Mouse (Mus musculus) MEL (cell line): ENCODE data around the gene Resp18. TPM values are rescaled to one million over a fixed set of nuclear protein-coding genes. Genes with fewer than 3 reads are reported as not detected.
A peak's percentile ranks its signal among the peaks of the same experiment; 100 is the strongest.

Experiments used
- DNase-seq: peaks from one replicate; pipeline ENCODE4 v3.0.0; 2011; ENCODE audit warnings: low read depth, low spot score
- H3K27ac ChIP-seq: 2 replicates; pipeline ENCODE4 v1.5.1; 2012; ENCODE audit warnings: low read depth, mild to moderate bottlenecking, control low read depth, low read length, moderate library complexity; ENCODE audit not compliant: control insufficient read depth
- H3K27me3 ChIP-seq, 2 experiments: fragments of 150-350 bp in 1 of 2; sonication (generic) in 1 of 2; 2 replicates each; pipeline ENCODE4 v1.6.1; 2012; ENCODE audit warnings: low read length in 2 of 2, mild to moderate bottlenecking in 2 of 2, improper control_type of control experiment in 1 of 2, moderate library complexity in 1 of 2; ENCODE audit not compliant: insufficient read depth in 2 of 2, control insufficient read depth in 1 of 2
- H3K36me3 ChIP-seq, 2 experiments: 2 replicates each; pipeline ENCODE4 v1.6.1; 2012 to 2014; ENCODE audit warnings: low read length in 2 of 2, improper control_type of control experiment in 1 of 2, inconsistent platforms in 1 of 2, mild to moderate bottlenecking in 1 of 2; ENCODE audit not compliant: insufficient read depth in 2 of 2, control insufficient read depth in 1 of 2
- H3K4me1 ChIP-seq, 2 experiments: fragments of 150-350 bp in 1 of 2; sonication (generic) in 1 of 2; 2 replicates each; pipeline ENCODE4 v1.6.1; 2012; ENCODE audit warnings: low read length in 2 of 2, improper control_type of control experiment in 1 of 2, mild to moderate bottlenecking in 1 of 2; ENCODE audit not compliant: insufficient read depth in 2 of 2, control insufficient read depth in 1 of 2
- H3K4me3 ChIP-seq, 2 experiments: fragments of 150-350 bp in 1 of 2; sonication (generic) in 1 of 2; 2 replicates each; pipeline ENCODE4 v1.5.1; 2012; ENCODE audit warnings: low read depth in 2 of 2, low read length in 2 of 2, mild to moderate bottlenecking in 2 of 2, moderate library complexity in 2 of 2, control low read depth in 1 of 2, improper control_type of control experiment in 1 of 2; ENCODE audit not compliant: control insufficient read depth in 1 of 2, insufficient read depth in 1 of 2
- H3K79me2 ChIP-seq: 2 replicates; pipeline ENCODE4 v1.6.1; 2012; ENCODE audit warnings: mild to moderate bottlenecking, low read length, moderate library complexity; ENCODE audit not compliant: control insufficient read depth, poor library complexity, insufficient read depth
- H3K9ac ChIP-seq: 2 replicates; pipeline ENCODE4 v1.6.1; 2012; ENCODE audit warnings: low read depth, mild to moderate bottlenecking, control low read depth, low read length, moderate library complexity; ENCODE audit not compliant: control insufficient read depth, poor library complexity, severe bottlenecking
- H3K9me3 ChIP-seq: fragments of 150-350 bp; sonication (generic); replicated peaks from 2 replicates; pipeline ENCODE4 v1.6.1; 2012; ENCODE audit warnings: mild to moderate bottlenecking, low read length, improper control_type of control experiment, moderate library complexity; ENCODE audit not compliant: insufficient read depth
- BHLHE40 ChIP-seq: IDR thresholded peaks from 2 replicates; pipeline ENCODE4 v1.6.1; 2012; ENCODE audit warnings: low read depth, mild to moderate bottlenecking, inconsistent platforms, low read length, improper control_type of control experiment, borderline replicate concordance
- CHD1 ChIP-seq: IDR thresholded peaks from 2 replicates; pipeline ENCODE4 v1.6.1; 2012; ENCODE audit warnings: low read depth, mild to moderate bottlenecking, inconsistent platforms, low read length, improper control_type of control experiment
- CHD2 ChIP-seq: IDR thresholded peaks from 2 replicates; pipeline ENCODE4 v1.6.1; 2011; ENCODE audit warnings: low read length, improper control_type of control experiment
- CTCF ChIP-seq, 3 experiments: IDR thresholded peaks in 2 of 3; conservative IDR thresholded peaks in 1 of 3; 2 replicates each; pipeline ENCODE4 v1.5.1; 2011 to 2012; ENCODE audit warnings: low read length in 3 of 3, low read depth in 2 of 3, mild to moderate bottlenecking in 2 of 3, improper control_type of control experiment in 1 of 3, inconsistent platforms in 1 of 3, mixed read lengths in 1 of 3, moderate library complexity in 1 of 3; ENCODE audit not compliant: control insufficient read depth in 1 of 3, insufficient read depth in 1 of 3, poor library complexity in 1 of 3, severe bottlenecking in 1 of 3
- E2F4 ChIP-seq: IDR thresholded peaks from 2 replicates; pipeline ENCODE4 v1.6.1; 2011; ENCODE audit warnings: low read depth, low read length, improper control_type of control experiment, borderline replicate concordance
- ELF1 ChIP-seq: IDR thresholded peaks from 2 replicates; pipeline ENCODE4 v1.6.1; 2014; ENCODE audit warnings: low read depth, mild to moderate bottlenecking, inconsistent platforms, low read length, improper control_type of control experiment, moderate library complexity
- EP300 ChIP-seq, 2 experiments: IDR thresholded peaks; 2 replicates each; pipeline ENCODE4 v1.6.1; 2011; ENCODE audit warnings: improper control_type of control experiment in 2 of 2, low read length in 2 of 2, low read depth in 1 of 2, mild to moderate bottlenecking in 1 of 2
- ETS1 ChIP-seq: IDR thresholded peaks from 2 replicates; pipeline ENCODE4 v1.6.1; 2012; ENCODE audit warnings: low read depth, mild to moderate bottlenecking, inconsistent platforms, low read length, improper control_type of control experiment, moderate library complexity
- GATA1 ChIP-seq: IDR thresholded peaks from 2 replicates; pipeline ENCODE4 v1.6.1; 2011; ENCODE audit warnings: low read depth, low read length, improper control_type of control experiment
- JUND ChIP-seq: IDR thresholded peaks from 2 replicates; pipeline ENCODE4 v1.6.1; 2011; ENCODE audit warnings: low read depth, mild to moderate bottlenecking, improper control_type of control experiment, low read length
- KAT2A ChIP-seq: conservative IDR thresholded peaks from 2 replicates; pipeline ENCODE4 v1.6.1; 2012; ENCODE audit warnings: low read depth, low read length, improper control_type of control experiment, inconsistent platforms
- MAX ChIP-seq: IDR thresholded peaks from 2 replicates; pipeline ENCODE4 v1.6.1; 2011; ENCODE audit warnings: low read length, improper control_type of control experiment
- MAZ ChIP-seq: IDR thresholded peaks from 2 replicates; pipeline ENCODE4 v1.6.1; 2012; ENCODE audit warnings: low read depth, mild to moderate bottlenecking, inconsistent platforms, low read length, improper control_type of control experiment
- MEF2A ChIP-seq: IDR thresholded peaks from 2 replicates; pipeline ENCODE4 v1.6.1; 2014; ENCODE audit warnings: low read depth, mild to moderate bottlenecking, inconsistent platforms, low read length, improper control_type of control experiment; ENCODE audit not compliant: poor library complexity, insufficient replicate concordance, severe bottlenecking; ENCODE audit errors: extremely low read depth
- MXI1 ChIP-seq: IDR thresholded peaks from 2 replicates; pipeline ENCODE4 v1.6.1; 2011; ENCODE audit warnings: mild to moderate bottlenecking, low read depth, low read length, improper control_type of control experiment
- MYB ChIP-seq: IDR thresholded peaks from 2 replicates; pipeline ENCODE4 v1.6.1; 2011; ENCODE audit warnings: mild to moderate bottlenecking, low read depth, low read length, improper control_type of control experiment
- NELFE ChIP-seq: IDR thresholded peaks from 2 replicates; pipeline ENCODE4 v1.6.1; 2011; ENCODE audit warnings: low read depth, low read length, improper control_type of control experiment
- POLR2A ChIP-seq, 2 experiments: IDR thresholded peaks; 2 replicates each; pipeline ENCODE4 v1.6.1; 2011 to 2012; ENCODE audit warnings: low read length in 2 of 2, mild to moderate bottlenecking in 2 of 2, control low read depth in 1 of 2, improper control_type of control experiment in 1 of 2, low read depth in 1 of 2, moderate library complexity in 1 of 2; ENCODE audit not compliant: control insufficient read depth in 1 of 2, insufficient read depth in 1 of 2, poor library complexity in 1 of 2
- POLR2AphosphoS2 ChIP-seq: IDR thresholded peaks from 2 replicates; pipeline ENCODE4 v1.6.1; 2011; ENCODE audit warnings: low read length, improper control_type of control experiment
- RCOR1 ChIP-seq: IDR thresholded peaks from 2 replicates; pipeline ENCODE4 v1.6.1; 2012; ENCODE audit warnings: low read depth, mild to moderate bottlenecking, inconsistent platforms, low read length, improper control_type of control experiment
- SIN3A ChIP-seq: IDR thresholded peaks from 2 replicates; pipeline ENCODE4 v1.6.1; 2012; ENCODE audit warnings: low read length, improper control_type of control experiment, inconsistent platforms
- TBP ChIP-seq: IDR thresholded peaks from 2 replicates; pipeline ENCODE4 v1.8.0; 2011; ENCODE audit warnings: low read depth, low read length, improper control_type of control experiment
- TCF12 ChIP-seq: IDR thresholded peaks from 2 replicates; pipeline ENCODE4 v1.6.1; 2014; ENCODE audit warnings: low read depth, mild to moderate bottlenecking, inconsistent platforms, low read length, improper control_type of control experiment, moderate library complexity
- USF1 ChIP-seq: IDR thresholded peaks from 2 replicates; pipeline ENCODE4 v1.6.1; 2014; ENCODE audit warnings: low read depth, mild to moderate bottlenecking, inconsistent platforms, low read length, improper control_type of control experiment, moderate library complexity
- ZC3H11A ChIP-seq: IDR thresholded peaks from 2 replicates; pipeline ENCODE4 v1.6.1; 2012; ENCODE audit warnings: low read depth, mild to moderate bottlenecking, inconsistent platforms, low read length, improper control_type of control experiment
- ZMIZ1 ChIP-seq: IDR thresholded peaks from 2 replicates; pipeline ENCODE4 v1.6.1; 2012; ENCODE audit warnings: low read depth, mild to moderate bottlenecking, inconsistent platforms, low read length, improper control_type of control experiment, moderate library complexity
- ZNF384 ChIP-seq: IDR thresholded peaks from 2 replicates; pipeline ENCODE4 v1.6.1; 2012; ENCODE audit warnings: low read depth, mild to moderate bottlenecking, inconsistent platforms, low read length, improper control_type of control experiment
- polyA plus RNA-seq, 2 experiments: library from polyadenylated mRNA; stranded (reverse) in 1 of 2; unstranded in 1 of 2; fragments of >175 nt in 1 of 2; fragments of >200 nt in 1 of 2; gene quantifications; 2 replicates each; pipeline versions ENCODE4 v1.2.1 to v1.2.4; 2012; ENCODE audit warnings: low replicate concordance in 2 of 2, low read depth in 1 of 2; ENCODE audit not compliant: insufficient read length in 2 of 2, insufficient read depth in 1 of 2, missing spikeins in 1 of 2
- total RNA-seq: library from RNA; depleted of rRNA; stranded (reverse); fragments of 300-350 nt; gene quantifications from 2 replicates; pipeline ENCODE4 v1.2.3, GENCODE M21; 2012

The Resp18 gene
- total and polyA plus RNA-seq, 3 experiments: not detected

GRCm38 (mm10) chr1:75226138-75226537 lies 52.1 kb downstream of the Resp18 start (continued):
- no peak for TF ChIP-seq MEF2A

DNA sequence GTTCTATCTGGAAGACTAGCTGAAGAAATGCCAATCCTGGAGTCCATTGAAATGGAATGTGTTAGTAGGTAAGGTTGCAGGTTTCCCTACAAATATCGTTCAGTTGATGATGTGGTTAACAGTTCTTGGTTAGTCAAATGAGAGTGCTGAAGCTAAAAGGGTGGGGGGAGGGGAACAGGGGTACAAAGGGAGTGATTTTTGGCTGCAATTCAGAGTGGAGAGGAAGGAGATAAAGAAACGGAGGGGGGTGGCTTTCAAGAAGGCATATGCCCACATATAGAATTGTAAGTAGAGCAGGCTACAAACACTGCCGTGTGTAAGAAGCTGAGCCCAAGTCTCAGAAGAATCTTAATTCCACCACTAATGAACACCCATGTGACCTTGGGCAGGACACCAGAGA lies 52.7 kb downstream of the Resp18 start:
- H3K4me3 ChIP-seq: peak overlapping the region; percentile 31 to 49
- no peaks in the 10 kb centered on the region for H3K9me3 ChIP-seq
- H3K27ac ChIP-seq: peak overlapping the region; percentile 91
- no peak for TF ChIP-seq JUND
- TF ChIP-seq ZMIZ1: no peak
- peak; percentile 75; the same call in 1 of the 2 replicates for TF ChIP-seq MAZ
- TF ChIP-seq MYB: no peak
- no peak for TF ChIP-seq POLR2AphosphoS2
- TF ChIP-seq EP300 (IDR thresholded peaks at IDR 0.05; ENCODE audit: low read depth in 1 of 2, low read length in 2 of 2): peak; percentile 64 to 86
- no peak for TF ChIP-seq ZNF384
- TF ChIP-seq SIN3A: peak; percentile 69
- TF ChIP-seq ELF1: peak; percentile 32; the same call in 1 of the 2 replicates
- no peak for TF ChIP-seq E2F4
- TF ChIP-seq TCF12: peak; percentile 61; the same call in 1 of the 2 replicates
- TF ChIP-seq BHLHE40: peak; percentile 41; the same call in 1 of the 2 replicates
- TF ChIP-seq ZC3H11A: no peak
- TF ChIP-seq MEF2A: no peak
- no peak for TF ChIP-seq CTCF (IDR thresholded peaks at IDR 0.05 in 2 of 3, conservative IDR thresholded peaks at IDR 0.05 in 1 of 3; ENCODE audit: control insufficient read depth in 1 of 3, insufficient read depth in 1 of 3, low read depth in 2 of 3, low read length in 3 of 3, poor library complexity in 1 of 3, severe bottlenecking in 1 of 3)
- TF ChIP-seq TBP: 0 out of 2 replicates have a peak, but pooled peaks have one; percentile 23
- TF ChIP-seq CHD2: peak; percentile 66
- peak; percentile 87 for TF ChIP-seq ETS1
- TF ChIP-seq POLR2A (IDR thresholded peaks at IDR 0.05; ENCODE audit: control insufficient read depth in 1 of 2, insufficient read depth in 1 of 2, low read depth in 1 of 2, low read length in 2 of 2, poor library complexity in 1 of 2): 0 out of 4 replicates have a peak, but pooled peaks of 1 of the 2 experiments have one; percentile 21
- no peak for TF ChIP-seq MXI1
- TF ChIP-seq MAX: no peak; the same call in 1 of the 2 replicates
- peak; percentile 87 for TF ChIP-seq RCOR1
- TF ChIP-seq GATA1: peak; percentile 76
- TF ChIP-seq KAT2A: no peak
- no peak for TF ChIP-seq NELFE
- TF ChIP-seq CHD1: no peak
- TF ChIP-seq USF1: 0 out of 2 replicates have a peak, but pooled peaks have one; percentile 18
- H3K36me3 ChIP-seq: peaks cover 0 to 57% of the 10 kb centered on the region in 2 experiments; a peak in 2 of 4 replicates
- no peaks in the 10 kb centered on the region for H3K27me3 ChIP-seq
- no peaks in the 10 kb centered on the region; the same call in 1 of the 2 replicates for H3K79me2 ChIP-seq
- DNase-seq: peak; percentile 81
- peak overlapping the region; percentile 52 for H3K9ac ChIP-seq
- H3K4me1 ChIP-seq: peaks cover 38 to 62% of the 10 kb centered on the region in 2 experiments
